Mouse (Mus musculus): ENCODE data around the gene Olfr73. TPM values are rescaled to one million over a fixed set of nuclear protein-coding genes. Genes with fewer than 3 reads are reported as not detected.
"Not testable (repeated sequence)": the region's sequence is repeated elsewhere in the genome, so short reads cannot be mapped to it uniquely, and the experiment has no call there.

Gene Olfr73
- polyA plus RNA-seq (2015; fragmentation: Nextera tagmentation; extraction: Ambion mirVana) = not detected in 2 replicates

GRCm38 (mm10) chr2:88037599-88037998 lies at the start of gene Olfr73:
TSS of gene Olfr73 (minus strand) at chr2:88037699.
- Histone ChIP-seq H3K4me3 (no peak within 1 kb of the TSS), H3K9ac (no peak within 1 kb of the TSS), H3K36me3 (no peaks in the 10 kb centered on the region), H3K4me2 (no peak within 1 kb of the TSS), H3K9me3 (replicated peaks) (no peaks in the 10 kb centered on the region), H3K27ac (no peak within 1 kb of the TSS), H3K27me3 (no peaks in the 10 kb centered on the region), H3K4me1 (replicated peaks) (no peaks in the 10 kb centered on the region)
- ATAC-seq (replicated peaks; ENCODE audit: insufficient number of reproducible peaks, insufficient read depth, low FRiP score, low read depth) = no peak

- H3K27me3 ChIP-seq = no peaks in the 10 kb centered on the region
- ATAC-seq (replicated peaks; ENCODE audit: insufficient number of reproducible peaks, insufficient read depth, low FRiP score, low read depth) = no peak
- no peak within 1 kb of the TSS for H3K9ac ChIP-seq
- no peaks in the 10 kb centered on the region for H3K9me3 ChIP-seq (replicated peaks)
- H3K36me3 ChIP-seq = no peaks in the 10 kb centered on the region
- H3K27ac ChIP-seq = no peak within 1 kb of the TSS
- H3K4me1 ChIP-seq (replicated peaks) = no peaks in the 10 kb centered on the region
- no peak within 1 kb of the TSS for H3K4me2 ChIP-seq
- H3K4me3 ChIP-seq = no peak within 1 kb of the TSS
Observed at GRCm38 (mm10) chr2:88071730-88072129, 34.2 kb upstream of the Olfr73 start, which contains the start of gene Olfr1163. TSS of gene Olfr1163 (minus strand) at chr2:88071830.

- Histone ChIP-seq H3K36me3 (no peaks in the 10 kb centered on the region), H3K27ac (no peak overlapping the region), H3K4me2 (no peak overlapping the region), H3K9me3 (replicated peaks) (no peaks in the 10 kb centered on the region), H3K27me3 (no peaks in the 10 kb centered on the region), H3K9ac (no peak overlapping the region), H3K4me3 (no peak overlapping the region), H3K4me1 (replicated peaks) (no peaks in the 10 kb centered on the region)
- 88% methylated on average over 2 of the region's 2 CpGs for WGBS
- no peak for ATAC-seq (replicated peaks; ENCODE audit: insufficient number of reproducible peaks, insufficient read depth, low FRiP score, low read depth)
Observed at GRCm38 (mm10) chr2:88063587-88063986, 26.1 kb upstream of the Olfr73 start.

GRCm38 (mm10) chr2:88051029-88051428 lies 13.5 kb upstream of the Olfr73 start, which contains the start of gene Olfr1162:
TSS of gene Olfr1162 (minus strand) at chr2:88051129.
- Histone ChIP-seq H3K27me3 (no peaks in the 10 kb centered on the region), H3K4me2 (no peak within 1 kb of the TSS), H3K9me3 (replicated peaks) (no peaks in the 10 kb centered on the region), H3K9ac (no peak within 1 kb of the TSS), H3K27ac (no peak within 1 kb of the TSS), H3K4me3 (no peak within 1 kb of the TSS), H3K36me3 (no peaks in the 10 kb centered on the region), H3K4me1 (replicated peaks) (no peaks in the 10 kb centered on the region)
- 72% methylated on average over 1 of the region's 1 CpGs for WGBS
- no peak for ATAC-seq (replicated peaks; ENCODE audit: insufficient number of reproducible peaks, insufficient read depth, low FRiP score, low read depth)

- H3K9ac ChIP-seq; H3K9me3 ChIP-seq (replicated peaks); H3K4me2 ChIP-seq; H3K27me3 ChIP-seq; H3K4me1 ChIP-seq (replicated peaks); ATAC-seq (replicated peaks; ENCODE audit: insufficient number of reproducible peaks, insufficient read depth, low FRiP score, low read depth); H3K27ac ChIP-seq; H3K36me3 ChIP-seq; H3K4me3 ChIP-seq: not testable (repeated sequence)
- 67% methylated on average over 1 of the region's 1 CpGs for WGBS
Observed at GRCm38 (mm10) chr2:88022474-88022873, 15.0 kb downstream of the Olfr73 start, which contains the start of gene Olfr1161. TSS of gene Olfr1161 (plus strand) at chr2:88022774.

GRCm38 (mm10) chr2:88007515-88008318 lies 29.8 kb downstream of the Olfr73 start, which contains the start of gene Olfr1160:
TSS of gene Olfr1160 (minus strand) at chr2:88008268.
- Histone ChIP-seq H3K27ac (no peak within 1 kb of the TSS), H3K4me2 (no peak within 1 kb of the TSS), H3K27me3 (no peaks in the 10 kb centered on the region), H3K4me3 (no peak within 1 kb of the TSS), H3K9ac (no peak within 1 kb of the TSS), H3K9me3 (replicated peaks) (no peaks in the 10 kb centered on the region), H3K36me3 (no peaks in the 10 kb centered on the region), H3K4me1 (replicated peaks) (no peaks in the 10 kb centered on the region)
- ATAC-seq (replicated peaks; ENCODE audit: insufficient number of reproducible peaks, insufficient read depth, low FRiP score, low read depth) = no peak

- no peak within 1 kb of the TSS for H3K4me2 ChIP-seq
- no peaks in the 10 kb centered on the region for H3K27me3 ChIP-seq
- ATAC-seq (replicated peaks; ENCODE audit: insufficient number of reproducible peaks, insufficient read depth, low FRiP score, low read depth) = no peak
- no peak within 1 kb of the TSS for H3K4me3 ChIP-seq
- no peaks in the 10 kb centered on the region for H3K9me3 ChIP-seq (replicated peaks)
- H3K36me3 ChIP-seq = no peaks in the 10 kb centered on the region
- H3K4me1 ChIP-seq (replicated peaks) = no peaks in the 10 kb centered on the region
- H3K9ac ChIP-seq = no peak within 1 kb of the TSS
- no peak within 1 kb of the TSS for H3K27ac ChIP-seq
Observed at GRCm38 (mm10) chr2:87989813-87990212, 47.7 kb downstream of the Olfr73 start, which contains the start of gene Olfr1158. TSS of gene Olfr1158 (plus strand) at chr2:87990113.

Other genes starting within 250 kb of the Olfr73 start
- not detected in 2 replicates for gene Olfr1143, start 237.1 kb downstream of the Olfr73 start, polyA plus RNA-seq (2015; fragmentation: Nextera tagmentation; extraction: Ambion mirVana)
- gene Olfr1145, start 227.9 kb downstream of the Olfr73 start, polyA plus RNA-seq (2015; fragmentation: Nextera tagmentation; extraction: Ambion mirVana) = not detected in 2 replicates
- not detected in 2 replicates for gene Olfr1148, start 207.2 kb downstream of the Olfr73 start, polyA plus RNA-seq (2015; fragmentation: Nextera tagmentation; extraction: Ambion mirVana)
- not detected in 2 replicates for gene Olfr1150-ps1, start 193.7 kb downstream of the Olfr73 start, polyA plus RNA-seq (2015; fragmentation: Nextera tagmentation; extraction: Ambion mirVana)
- not detected in 2 replicates for gene Olfr1151, start 181.8 kb downstream of the Olfr73 start, polyA plus RNA-seq (2015; fragmentation: Nextera tagmentation; extraction: Ambion mirVana)
- gene Olfr1152, start 171.2 kb downstream of the Olfr73 start, polyA plus RNA-seq (2015; fragmentation: Nextera tagmentation; extraction: Ambion mirVana) = not detected in 2 replicates
- gene Olfr1153, start 142.7 kb downstream of the Olfr73 start, polyA plus RNA-seq (2015; fragmentation: Nextera tagmentation; extraction: Ambion mirVana) = not detected in 2 replicates
- gene Olfr1154, start 132.5 kb downstream of the Olfr73 start, polyA plus RNA-seq (2015; fragmentation: Nextera tagmentation; extraction: Ambion mirVana) = not detected in 2 replicates
- gene Olfr1155, start 92.6 kb downstream of the Olfr73 start, polyA plus RNA-seq (2015; fragmentation: Nextera tagmentation; extraction: Ambion mirVana) = not detected in 2 replicates
- not detected in 2 replicates for gene Olfr1156, start 84.6 kb downstream of the Olfr73 start, polyA plus RNA-seq (2015; fragmentation: Nextera tagmentation; extraction: Ambion mirVana)
- gene Olfr1157, start 69.4 kb downstream of the Olfr73 start, polyA plus RNA-seq (2015; fragmentation: Nextera tagmentation; extraction: Ambion mirVana) = not detected in 2 replicates
- gene Olfr74, start 63.0 kb downstream of the Olfr73 start, polyA plus RNA-seq (2015; fragmentation: Nextera tagmentation; extraction: Ambion mirVana) = not detected in 2 replicates
- gene Olfr1158, start 47.6 kb downstream of the Olfr73 start, polyA plus RNA-seq (2015; fragmentation: Nextera tagmentation; extraction: Ambion mirVana) = not detected in 2 replicates
- gene Olfr1160, start 29.4 kb downstream of the Olfr73 start, polyA plus RNA-seq (2015; fragmentation: Nextera tagmentation; extraction: Ambion mirVana) = not detected in 2 replicates
- not detected in 2 replicates for gene Olfr1161, start 14.9 kb downstream of the Olfr73 start, polyA plus RNA-seq (2015; fragmentation: Nextera tagmentation; extraction: Ambion mirVana)
- gene Olfr1162, start 13.4 kb upstream of the Olfr73 start, polyA plus RNA-seq (2015; fragmentation: Nextera tagmentation; extraction: Ambion mirVana) = not detected in 2 replicates
- gene Olfr1163, start 34.1 kb upstream of the Olfr73 start, polyA plus RNA-seq (2015; fragmentation: Nextera tagmentation; extraction: Ambion mirVana) = not detected in 2 replicates
- gene Olfr1164, start 56.3 kb upstream of the Olfr73 start, polyA plus RNA-seq (2015; fragmentation: Nextera tagmentation; extraction: Ambion mirVana) = not detected in 2 replicates
- gene Olfr1166, start 90.6 kb upstream of the Olfr73 start, polyA plus RNA-seq (2015; fragmentation: Nextera tagmentation; extraction: Ambion mirVana) = not detected in 2 replicates
- not detected in 2 replicates for gene Olfr1167, start 117.5 kb upstream of the Olfr73 start, polyA plus RNA-seq (2015; fragmentation: Nextera tagmentation; extraction: Ambion mirVana)
- not detected in 2 replicates for gene Olfr1168, start 144.2 kb upstream of the Olfr73 start, polyA plus RNA-seq (2015; fragmentation: Nextera tagmentation; extraction: Ambion mirVana)
- not detected in 2 replicates for gene Olfr1170, start 190.6 kb upstream of the Olfr73 start, polyA plus RNA-seq (2015; fragmentation: Nextera tagmentation; extraction: Ambion mirVana)
- not detected in 2 replicates for gene Olfr1173, start 242.2 kb upstream of the Olfr73 start, polyA plus RNA-seq (2015; fragmentation: Nextera tagmentation; extraction: Ambion mirVana)

Measured in heart, embryonic 15.5 days (tissue).